Mouse (Mus musculus) right cerebral cortex, postnatal 4 days (tissue): ENCODE measurements around the gene Rnf214.
"Not testable (repeated sequence)": the region's sequence is repeated elsewhere in the genome, so short reads cannot be mapped to it uniquely, and the experiment has no call there.

Experiments
- DNase-seq: peaks from one replicate; pipeline ENCODE4 v3.0.0-alpha.2; 2022

Rnf214 gene

GRCm38 (mm10) chr9:45849528-45850408, 56.9 kb downstream of the Rnf214 start:
- DNase-seq: peak; percentile 34

GRCm38 (mm10) chr9:45846891-45847460, 59.7 kb downstream of the Rnf214 start:
- DNase-seq: no peak

- not testable (repeated sequence) for DNase-seq
Observed at GRCm38 (mm10) chr9:45846176-45846575, 60.5 kb downstream of the Rnf214 start.

GRCm38 (mm10) chr9:45845541-45845940, 61.2 kb downstream of the Rnf214 start:
- no peak for DNase-seq

DNA sequence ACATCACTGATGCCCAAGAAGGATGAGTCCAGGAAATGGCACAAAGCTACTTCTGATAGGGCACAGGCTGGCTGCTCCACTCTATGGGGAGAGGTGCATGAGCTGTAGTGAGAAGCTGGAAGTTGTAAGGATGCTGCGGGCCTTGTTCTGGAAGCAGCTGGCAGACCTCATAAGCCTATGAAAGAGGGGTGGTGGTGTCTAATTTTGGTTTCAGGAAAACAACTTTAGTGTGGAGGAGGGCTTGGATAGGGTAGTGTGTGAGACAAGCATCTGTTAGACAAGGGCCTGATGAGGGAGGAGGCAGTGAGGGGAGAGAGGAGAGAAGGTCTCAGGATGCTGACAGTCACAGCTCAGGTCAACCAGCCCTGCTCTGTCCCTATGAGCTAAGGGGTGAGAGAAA, 62.9 kb downstream of the Rnf214 start:
- no peak for DNase-seq

DNA sequence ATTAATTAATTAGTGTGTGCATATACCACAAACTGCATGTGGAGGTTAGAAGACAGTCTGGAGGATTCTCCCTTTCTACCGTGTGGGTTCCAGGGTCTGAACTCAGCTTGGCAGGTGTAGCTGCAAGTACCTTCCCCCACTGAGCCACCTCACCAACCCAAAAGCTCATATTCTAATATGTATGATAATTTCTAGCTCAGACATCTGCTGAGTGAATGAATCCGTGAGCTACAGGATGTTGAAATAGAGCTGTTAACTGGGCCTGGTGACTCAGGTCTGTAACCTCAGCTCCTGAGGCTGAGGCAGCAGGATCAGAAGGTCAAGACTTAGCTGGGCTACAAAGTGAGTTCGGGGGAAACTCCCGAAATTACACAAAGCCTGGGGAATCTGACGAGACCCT, 63.7 kb downstream of the Rnf214 start:
- no peak for DNase-seq

DNA sequence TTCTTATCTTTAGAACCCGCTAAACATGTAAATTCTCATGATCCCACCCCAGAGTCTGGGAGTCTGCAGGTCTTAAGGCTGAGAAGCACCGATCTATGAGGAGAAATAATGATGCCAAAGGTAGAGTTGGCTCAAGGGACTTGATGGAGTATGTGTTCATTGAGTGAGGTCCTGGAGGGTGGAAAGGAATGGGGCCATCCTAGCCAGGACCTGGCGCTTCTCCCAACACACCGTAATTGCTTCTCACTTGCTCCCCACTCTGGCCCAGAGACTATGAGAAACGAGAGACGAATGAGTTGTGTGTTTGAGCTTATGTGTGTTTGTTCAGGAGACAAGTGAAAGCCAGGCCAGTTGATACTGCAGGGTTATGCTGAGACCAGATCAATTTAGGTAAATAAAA, 65.3 kb downstream of the Rnf214 start:
- no peak for DNase-seq

- no peak for DNase-seq
Observed at GRCm38 (mm10) chr9:45840331-45840730, 66.4 kb downstream of the Rnf214 start.

GRCm38 (mm10) chr9:45839982-45840300, 66.8 kb downstream of the Rnf214 start:
- DNase-seq: no peak

GRCm38 (mm10) chr9:45839139-45839981, 67.4 kb downstream of the Rnf214 start:
- DNase-seq: no peak

GRCm38 (mm10) chr9:45838434-45839138, 68.1 kb downstream of the Rnf214 start, which contains the start of gene Bace1:
TSS of gene Bace1 (plus strand) at chr9:45838580.
- DNase-seq: peak; percentile 92

DNA sequence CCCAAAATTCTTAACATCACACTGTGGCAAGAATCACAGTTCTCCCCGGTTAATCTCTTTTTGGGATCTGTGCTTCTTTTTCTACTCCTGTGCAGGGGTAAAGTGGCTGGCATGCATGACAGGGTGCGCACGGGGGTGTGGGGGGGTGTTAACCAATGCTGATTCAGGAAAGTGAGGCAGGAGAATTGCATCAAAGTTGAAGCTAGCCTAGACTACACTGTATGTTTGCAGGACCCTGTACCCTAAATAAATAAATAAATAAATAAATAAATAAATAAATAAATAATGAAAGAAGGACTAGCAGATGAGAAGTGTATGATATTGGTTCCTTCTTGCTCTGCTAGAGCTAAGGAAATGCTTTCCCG, 68.7 kb downstream of the Rnf214 start:
- no peak for DNase-seq

DNA sequence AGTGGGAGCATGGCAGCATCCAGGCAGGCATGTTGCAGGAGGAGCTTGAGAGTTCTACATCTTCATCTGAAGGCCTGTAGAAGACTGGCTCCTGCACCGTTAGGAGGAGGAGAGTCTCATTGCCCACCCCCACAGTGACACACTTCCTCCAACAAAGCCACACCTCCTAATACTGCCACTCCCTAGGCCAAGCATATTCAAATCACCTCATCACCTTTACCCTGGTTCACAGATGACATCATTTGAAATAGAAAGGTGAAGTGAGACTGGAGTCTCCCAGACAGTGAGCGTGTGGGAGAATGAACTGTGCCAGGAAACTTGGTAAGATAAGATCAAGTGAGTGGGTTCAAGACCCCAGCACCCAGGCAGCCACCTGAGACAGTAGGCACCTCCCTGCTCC, 73.2 kb downstream of the Rnf214 start:
- DNase-seq: no peak

DNA sequence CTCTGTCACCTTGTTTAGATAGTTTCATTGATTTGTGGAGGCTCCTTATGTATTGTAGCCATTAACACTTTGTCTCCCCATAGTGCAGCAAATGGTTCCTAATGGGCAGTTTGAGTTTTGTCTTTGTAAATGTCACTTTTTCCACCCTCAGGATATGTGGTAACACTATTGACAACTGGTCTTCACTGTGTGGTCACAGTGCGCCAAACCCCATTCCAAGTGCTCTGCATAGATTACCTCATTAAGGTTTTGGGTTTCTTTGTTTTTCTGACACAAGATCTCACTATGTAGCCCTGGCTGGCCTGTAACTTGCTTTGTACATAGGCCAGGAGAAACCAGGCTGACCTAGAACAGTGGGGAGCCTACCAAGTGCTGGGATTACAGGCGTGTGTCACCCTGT, 73.8 kb downstream of the Rnf214 start:
- DNase-seq: no peak

GRCm38 (mm10) chr9:45829107-45829506, 77.6 kb downstream of the Rnf214 start:
- DNase-seq: peak; percentile 87

GRCm38 (mm10) chr9:45828291-45828963, 78.3 kb downstream of the Rnf214 start, which contains the start of gene Cep164:
TSS of gene Cep164 (minus strand) at chr9:45828691.
- peak; percentile 74 for DNase-seq

GRCm38 (mm10) chr9:45827663-45828290, 78.9 kb downstream of the Rnf214 start:
- DNase-seq: peak; percentile 38

GRCm38 (mm10) chr9:45818406-45819011, 88.2 kb downstream of the Rnf214 start:
- DNase-seq: no peak

DNA sequence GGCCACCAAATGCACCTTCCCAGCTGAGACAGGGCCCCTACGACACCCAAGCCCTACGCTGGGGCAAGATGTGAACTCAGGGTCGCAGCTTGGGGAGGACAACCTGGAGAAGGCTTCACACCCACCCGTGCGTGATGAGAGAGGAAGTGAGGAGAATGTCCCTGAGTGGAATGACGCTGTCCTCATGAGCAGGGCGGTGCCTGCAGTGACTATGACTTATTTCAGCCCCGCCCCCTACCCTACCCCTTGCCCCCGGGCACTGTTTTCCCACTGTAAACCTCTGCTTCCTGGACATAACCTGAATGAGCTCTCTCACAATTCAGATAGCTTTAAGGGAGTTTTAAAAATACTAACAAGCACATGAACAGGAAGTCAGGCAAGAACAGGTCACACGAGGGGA, 91.2 kb downstream of the Rnf214 start:
- DNase-seq: no peak

- DNase-seq: peak; percentile 62
Observed at GRCm38 (mm10) chr9:45815113-45815512, 91.6 kb downstream of the Rnf214 start.
